Comparison of ENCODE assay signal across 9 mouse cellular contexts in the genomic region with DNA sequence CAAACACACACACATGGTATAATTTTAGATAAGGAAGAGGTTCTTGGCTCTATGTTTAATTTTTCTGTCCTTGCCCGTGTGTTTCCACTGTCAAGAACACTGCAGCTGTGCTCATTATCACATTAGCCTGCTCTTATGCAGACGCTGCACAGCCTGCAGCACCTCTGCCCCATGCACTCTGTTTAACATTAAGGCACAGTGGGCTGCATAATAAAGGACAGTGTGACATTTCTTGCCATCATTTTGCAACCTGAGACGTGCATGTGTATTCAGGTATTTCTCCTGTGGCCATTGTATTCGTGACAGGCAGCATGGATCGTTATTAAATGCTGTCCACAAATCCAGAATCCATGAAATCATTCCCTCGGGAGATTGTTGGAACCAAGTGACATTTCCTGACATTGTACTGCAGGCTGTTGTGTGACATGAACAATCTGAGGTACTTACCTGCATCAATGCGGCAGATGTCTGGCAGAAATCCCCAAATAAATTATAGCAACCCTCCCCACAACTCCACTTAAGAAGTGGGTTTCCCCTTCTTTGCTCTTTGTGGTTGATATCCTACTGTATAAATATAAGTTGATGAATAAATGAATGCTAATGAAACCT. TPM values are rescaled to one million over a fixed set of nuclear protein-coding genes. Genes with fewer than 3 reads are reported as not detected.
DNase-seq lines count a peak whose midpoint lies in the region; ATAC-seq and TF ChIP-seq lines count a peak whose summit lies in the region.
"Had no signal": no experiment of that assay in that cellular context is flagged by ENCODE, and none has a peak within 500 bp of the region (broad histone marks: within the 10 kb centered on the region; RNA-seq: fewer than 3 reads in every experiment).

No protein-coding gene starts in this region.

- H3K4me3 ChIP-seq in neural tube, embryonic 11.5 days (ENCODE audit: low read depth, low read length) = no peak overlapping the region
- no peak overlapping the region for H3K4me3 ChIP-seq in forebrain, embryonic 14.5 days (ENCODE audit: low read depth, low read length)
- H3K4me3 ChIP-seq in limb, embryonic 12.5 days (replicated peaks) = no peak overlapping the region
- no peak overlapping the region for H3K4me3 ChIP-seq in olfactory bulb, adult 2 months (ENCODE audit: insufficient read depth, low read depth, low read length)
- H3K4me3 ChIP-seq: liver, embryonic 15.5 days had no signal

- 0 out of 2 replicates have a peak overlapping the region, but pooled peaks have one; percentile 20 for H3K27ac ChIP-seq in neural tube, embryonic 11.5 days (ENCODE audit: low read depth, low read length)
- peak overlapping the region; percentile 74 for H3K27ac ChIP-seq in forebrain, embryonic 14.5 days (ENCODE audit: low read depth, low read length)
- H3K27ac ChIP-seq in limb, embryonic 12.5 days = peak overlapping the region; percentile 74
- H3K27ac ChIP-seq in olfactory bulb, adult 2 months (ENCODE audit: insufficient read depth, low read depth, low read length) = peak overlapping the region; percentile 77
- H3K27ac ChIP-seq: liver, embryonic 15.5 days had no signal

- WGBS in neural tube, embryonic 11.5 days = 67% methylated on average over 7 of the region's 7 CpGs
- WGBS in forebrain, embryonic 14.5 days = 33% methylated on average over 7 of the region's 7 CpGs
- WGBS in limb, embryonic 12.5 days = 41% methylated on average over 7 of the region's 7 CpGs
- whole genome bisulfite sequencing in olfactory bulb, adult 2 months = 26% methylated on average over 7 of the region's 7 CpGs

- no peak for TF ChIP-seq CTCF in olfactory bulb, adult 2 months (IDR thresholded peaks at IDR 0.05; ENCODE audit: insufficient read depth, low read depth, low read length)

- no peaks in the 10 kb centered on the region for H3K9me3 ChIP-seq in neural tube, embryonic 11.5 days (ENCODE audit: control insufficient read depth, low read length)
- no peaks in the 10 kb centered on the region for H3K9me3 ChIP-seq in forebrain, embryonic 14.5 days (replicated peaks; ENCODE audit: control insufficient read depth, low read length)
- H3K9me3 ChIP-seq in limb, embryonic 12.5 days = no peaks in the 10 kb centered on the region; the same call in 1 of the 2 replicates
- H3K9me3 ChIP-seq: liver, embryonic 15.5 days had no signal

- TF ChIP-seq POLR2A in olfactory bulb, adult 2 months (IDR thresholded peaks at IDR 0.05; ENCODE audit: insufficient read depth, low read depth, low read length) = no peak

- H3K36me3 ChIP-seq in neural tube, embryonic 11.5 days (ENCODE audit: control insufficient read depth, insufficient read depth, low read length) = no peaks in the 10 kb centered on the region
- H3K36me3 ChIP-seq in forebrain, embryonic 14.5 days (ENCODE audit: control insufficient read depth, insufficient read depth, low read length) = no peaks in the 10 kb centered on the region
- no peaks in the 10 kb centered on the region for H3K36me3 ChIP-seq in limb, embryonic 12.5 days
- H3K36me3 ChIP-seq: liver, embryonic 15.5 days had no signal

- H3K9ac ChIP-seq in neural tube, embryonic 11.5 days (ENCODE audit: low read length) = no peak overlapping the region
- H3K9ac ChIP-seq in forebrain, embryonic 14.5 days (ENCODE audit: low read length) = no peak overlapping the region; the same call in 1 of the 2 replicates
- H3K9ac ChIP-seq in limb, embryonic 12.5 days (replicated peaks) = no peak overlapping the region; the same call in 1 of the 2 replicates
- H3K9ac ChIP-seq: liver, embryonic 15.5 days had no signal

- H3K4me1 ChIP-seq in neural tube, embryonic 11.5 days (ENCODE audit: control insufficient read depth, insufficient read depth, low read length) = peaks cover 22% of the 10 kb centered on the region
- peaks cover 26% of the 10 kb centered on the region for H3K4me1 ChIP-seq in forebrain, embryonic 14.5 days (ENCODE audit: control insufficient read depth, insufficient read depth, low read length)
- H3K4me1 ChIP-seq in limb, embryonic 12.5 days (replicated peaks) = peaks cover 52% of the 10 kb centered on the region
- peaks cover 37% of the 10 kb centered on the region for H3K4me1 ChIP-seq in olfactory bulb, adult 2 months (ENCODE audit: control insufficient read depth, insufficient read depth, low read length)

- H3K4me2 ChIP-seq in neural tube, embryonic 11.5 days (ENCODE audit: low read depth) = no peak overlapping the region
- H3K4me2 ChIP-seq in forebrain, embryonic 14.5 days (ENCODE audit: low read length) = peak overlapping the region; percentile 8; the same call in 1 of the 2 replicates
- no peak overlapping the region for H3K4me2 ChIP-seq in limb, embryonic 12.5 days
- H3K4me2 ChIP-seq: liver, embryonic 15.5 days had no signal

- no peak for DNase-seq in neural tube, embryonic 11.5 days (ENCODE audit: low spot score)
- no peak for DNase-seq in neural tube, embryonic 10.5 days (ENCODE audit: extremely low spot score, low spot score)
- peak; percentile 56 for DNase-seq in forebrain, embryonic 14.5 days (ENCODE audit: low spot score)
- DNase-seq in ovary, postnatal 10 days (ENCODE audit: low spot score) = no peak
- DNase-seq in frontal cortex, postnatal 14 days (ENCODE audit: low spot score in 2 of 2) = no peak
- DNase-seq in thymus, postnatal 14 days = no peak

- no peaks in the 10 kb centered on the region for H3K27me3 ChIP-seq in neural tube, embryonic 11.5 days (ENCODE audit: control insufficient read depth, insufficient read depth, low read length)
- H3K27me3 ChIP-seq in forebrain, embryonic 14.5 days (replicated peaks; ENCODE audit: control insufficient read depth, insufficient read depth, low read length) = no peaks in the 10 kb centered on the region
- H3K27me3 ChIP-seq in limb, embryonic 12.5 days = no peaks in the 10 kb centered on the region
- H3K27me3 ChIP-seq: liver, embryonic 15.5 days had no signal

- no peak for ATAC-seq in neural tube, embryonic 11.5 days (ENCODE audit: insufficient read depth, low FRiP score, low TSS enrichment)
- 0 out of 2 replicates have a peak, but pooled peaks have one; percentile 35 for ATAC-seq in forebrain, embryonic 14.5 days
- no peak for ATAC-seq in limb, embryonic 12.5 days (ENCODE audit: insufficient number of reproducible peaks, insufficient read depth, low FRiP score, low TSS enrichment, low read depth)

RNA-seq across cellular contexts. Expression of a gene that starts 4.8 kb away (rescaled TPM):
- 1.8 and 2.0 TPM in 2 replicates for polyA plus RNA-seq in neural tube, embryonic 11.5 days (2014; fragmentation: Nextera tagmentation; extraction: Ambion mirVana)
- polyA plus RNA-seq in forebrain, embryonic 14.5 days (2014; fragmentation: Nextera tagmentation; extraction: Ambion mirVana) = 3.8 and 3.9 TPM in 2 replicates
- 0.26 and 0.32 TPM in 2 replicates for polyA plus RNA-seq in limb, embryonic 12.5 days (2016; fragmentation: Nextera tagmentation; extraction: Ambion mirVana)
- polyA plus RNA-seq in olfactory bulb, adult 2 months (2012; ENCODE audit: insufficient read depth, insufficient read length, low replicate concordance, missing spikeins) = not detected in 2 replicates

RNA-seq across cellular contexts. Expression of a gene that starts 4.9 kb away (rescaled TPM):
- 16.9 and 17.7 TPM in 2 replicates for polyA plus RNA-seq in neural tube, embryonic 11.5 days (2014; fragmentation: Nextera tagmentation; extraction: Ambion mirVana)
- 3.4 and 3.7 TPM in 2 replicates for polyA plus RNA-seq in forebrain, embryonic 14.5 days (2014; fragmentation: Nextera tagmentation; extraction: Ambion mirVana)
- 22.1 and 35.2 TPM in 2 replicates for polyA plus RNA-seq in limb, embryonic 12.5 days (2016; fragmentation: Nextera tagmentation; extraction: Ambion mirVana)
- polyA plus RNA-seq in olfactory bulb, adult 2 months (2012; ENCODE audit: insufficient read depth, insufficient read length, low replicate concordance, missing spikeins) = not detected in 2 replicates

RNA-seq across cellular contexts. Expression of a gene that starts 28.2 kb away (rescaled TPM):
- polyA plus RNA-seq in neural tube, embryonic 11.5 days (2014; fragmentation: Nextera tagmentation; extraction: Ambion mirVana) = 15.6 and 18.0 TPM in 2 replicates
- polyA plus RNA-seq in forebrain, embryonic 14.5 days (2014; fragmentation: Nextera tagmentation; extraction: Ambion mirVana) = 55.5 and 61.9 TPM in 2 replicates
- polyA plus RNA-seq in limb, embryonic 12.5 days (2016; fragmentation: Nextera tagmentation; extraction: Ambion mirVana) = 1.4 and 1.5 TPM in 2 replicates
- polyA plus RNA-seq in olfactory bulb, adult 2 months (2012; ENCODE audit: insufficient read depth, insufficient read length, low replicate concordance, missing spikeins) = not detected in 2 replicates

RNA-seq across cellular contexts. Expression of a gene that starts 40.1 kb away (rescaled TPM):
- polyA plus RNA-seq in neural tube, embryonic 11.5 days (2014; fragmentation: Nextera tagmentation; extraction: Ambion mirVana) = 120 and 128 TPM in 2 replicates
- polyA plus RNA-seq in forebrain, embryonic 14.5 days (2014; fragmentation: Nextera tagmentation; extraction: Ambion mirVana) = 112 and 115 TPM in 2 replicates
- 126 TPM in 2 replicates for polyA plus RNA-seq in limb, embryonic 12.5 days (2016; fragmentation: Nextera tagmentation; extraction: Ambion mirVana)
- not detected in 2 replicates for polyA plus RNA-seq in olfactory bulb, adult 2 months (2012; ENCODE audit: insufficient read depth, insufficient read length, low replicate concordance, missing spikeins)

RNA-seq across cellular contexts. Expression of a gene that starts 43.2 kb away (rescaled TPM):
- 9.4 and 10.5 TPM in 2 replicates for polyA plus RNA-seq in neural tube, embryonic 11.5 days (2014; fragmentation: Nextera tagmentation; extraction: Ambion mirVana)
- 48.1 and 63.2 TPM in 2 replicates for polyA plus RNA-seq in forebrain, embryonic 14.5 days (2014; fragmentation: Nextera tagmentation; extraction: Ambion mirVana)
- 16.6 and 16.9 TPM in 2 replicates for polyA plus RNA-seq in limb, embryonic 12.5 days (2016; fragmentation: Nextera tagmentation; extraction: Ambion mirVana)
- not detected in 2 replicates for polyA plus RNA-seq in olfactory bulb, adult 2 months (2012; ENCODE audit: insufficient read depth, insufficient read length, low replicate concordance, missing spikeins)

Comparison
In these comparisons a context has a peak if more than half of its experiments do, and no peak if none do; other contexts are left out.
1. H3K27ac ChIP-seq: peak in every context shown above with its lines; median percentile 77 in olfactory bulb, adult 2 months; 74 in forebrain, embryonic 14.5 days; 74 in limb, embryonic 12.5 days; 20 in neural tube, embryonic 11.5 days.